Mouse (Mus musculus): ENCODE measurements around the gene Gm17018. TPM values are rescaled to one million over a fixed set of nuclear protein-coding genes. Genes with fewer than 3 reads are reported as not detected.

Gene Gm17018
- total and polyA plus RNA-seq, 3 experiments: 6.1 to 22.4 (median 22.1) TPM

DNA sequence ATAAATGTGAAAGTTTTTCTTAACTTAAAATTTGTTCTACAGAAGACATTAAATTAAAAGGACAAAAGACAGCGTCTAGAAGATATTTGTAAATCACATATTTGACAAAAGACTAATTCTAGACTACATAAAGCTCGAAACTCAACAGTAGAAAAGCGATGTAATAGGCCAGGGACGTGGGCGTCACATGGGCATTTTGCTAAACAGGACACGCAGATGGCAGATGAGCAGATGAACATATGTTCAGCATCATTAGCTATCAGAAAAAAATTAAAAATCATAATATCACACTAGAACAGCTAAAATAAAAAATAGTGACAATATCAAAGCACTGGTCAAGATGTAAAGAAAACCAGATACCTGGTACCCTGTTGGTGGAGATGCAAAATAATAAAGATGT lies 29.3 kb downstream of the Gm17018 start:
- TF ChIP-seq POLR2A (IDR thresholded peaks at IDR 0.05; ENCODE audit: insufficient read depth, low read depth, low read length) (no peak), EP300 (IDR thresholded peaks at IDR 0.05; ENCODE audit: insufficient read depth, low read depth, low read length) (no peak), CTCF (IDR thresholded peaks at IDR 0.05) (no peak)
- 96% methylated on average over 6 of the region's 6 CpGs for WGBS
- intact Hi-C loops (cut with DNase I): no loop called here
- Histone ChIP-seq H3K4me1 (ENCODE audit: control insufficient read depth, insufficient read depth, low read length) (peaks cover 7% of the 10 kb centered on the region), H3K9ac (ENCODE audit: low read depth, low read length) (no peak overlapping the region), H3K79me2 (replicated peaks; ENCODE audit: control insufficient read depth, insufficient read depth, low read length) (no peaks in the 10 kb centered on the region), H3K4me3 (no peak overlapping the region), H3K27me3 (ENCODE audit: control insufficient read depth, insufficient read depth, low read length) (no peaks in the 10 kb centered on the region), H3K27ac (no peak overlapping the region), H3K36me3 (ENCODE audit: control insufficient read depth, insufficient read depth, low read length) (peaks cover 4% of the 10 kb centered on the region)
- no peak for DNase-seq

DNA sequence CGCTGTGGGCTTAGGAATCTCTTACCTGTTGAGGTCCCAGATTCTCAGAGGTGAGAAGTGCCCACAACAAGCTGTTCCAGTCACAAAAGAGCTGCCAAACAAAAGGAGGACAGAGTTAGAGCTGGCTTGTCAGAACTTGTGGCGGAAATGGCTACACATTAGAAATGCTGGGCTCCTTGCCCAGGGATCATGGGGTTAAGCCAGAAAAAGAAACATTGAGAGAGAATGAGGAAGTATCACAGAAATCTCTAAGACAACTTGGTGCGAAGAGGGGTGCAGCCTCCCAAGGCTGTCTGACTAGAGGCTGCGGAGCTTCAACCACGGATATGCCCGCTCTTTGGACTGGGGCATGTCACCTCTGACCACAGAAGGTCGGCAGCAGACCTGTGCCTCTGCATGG lies 31.3 kb downstream of the Gm17018 start:
- WGBS: 31% methylated on average over 7 of the region's 7 CpGs
- peak overlapping the region; percentile 65 for H3K27ac ChIP-seq
- H3K4me3 ChIP-seq: no peak overlapping the region
- intact Hi-C loops (cut with DNase I): no loop called here
- H3K27me3 ChIP-seq (ENCODE audit: control insufficient read depth, insufficient read depth, low read length): no peaks in the 10 kb centered on the region
- no peaks in the 10 kb centered on the region for H3K79me2 ChIP-seq (replicated peaks; ENCODE audit: control insufficient read depth, insufficient read depth, low read length)
- peaks cover 7% of the 10 kb centered on the region for H3K4me1 ChIP-seq (ENCODE audit: control insufficient read depth, insufficient read depth, low read length)
- H3K9ac ChIP-seq (ENCODE audit: low read depth, low read length): peak overlapping the region; percentile 40; the same call in 1 of the 2 replicates
- peak; percentile 67 to 81 for DNase-seq
- peaks cover 4% of the 10 kb centered on the region for H3K36me3 ChIP-seq (ENCODE audit: control insufficient read depth, insufficient read depth, low read length)
- TF ChIP-seq EP300 (IDR thresholded peaks at IDR 0.05; ENCODE audit: insufficient read depth, low read depth, low read length): no peak
- no peak for TF ChIP-seq CTCF (IDR thresholded peaks at IDR 0.05)
- TF ChIP-seq POLR2A (IDR thresholded peaks at IDR 0.05; ENCODE audit: insufficient read depth, low read depth, low read length): no peak

GRCm38 (mm10) chr19:45592916-45593315 lies 32.5 kb downstream of the Gm17018 start:
- Histone ChIP-seq H3K36me3 (ENCODE audit: control insufficient read depth, insufficient read depth, low read length) (peaks cover 4% of the 10 kb centered on the region), H3K79me2 (replicated peaks; ENCODE audit: control insufficient read depth, insufficient read depth, low read length) (no peaks in the 10 kb centered on the region), H3K4me3 (no peak overlapping the region), H3K27me3 (ENCODE audit: control insufficient read depth, insufficient read depth, low read length) (no peaks in the 10 kb centered on the region), H3K9ac (ENCODE audit: low read depth, low read length) (no peak overlapping the region), H3K4me1 (ENCODE audit: control insufficient read depth, insufficient read depth, low read length) (peaks cover 2% of the 10 kb centered on the region), H3K27ac (no peak overlapping the region)
- no peak for TF ChIP-seq CTCF (IDR thresholded peaks at IDR 0.05)
- no peak for TF ChIP-seq EP300 (IDR thresholded peaks at IDR 0.05; ENCODE audit: insufficient read depth, low read depth, low read length)
- no peak for TF ChIP-seq POLR2A (IDR thresholded peaks at IDR 0.05; ENCODE audit: insufficient read depth, low read depth, low read length)
- no peak for DNase-seq
- 85% methylated on average over 9 of the region's 9 CpGs for WGBS
- intact Hi-C loops (cut with DNase I): no loop called here

DNA sequence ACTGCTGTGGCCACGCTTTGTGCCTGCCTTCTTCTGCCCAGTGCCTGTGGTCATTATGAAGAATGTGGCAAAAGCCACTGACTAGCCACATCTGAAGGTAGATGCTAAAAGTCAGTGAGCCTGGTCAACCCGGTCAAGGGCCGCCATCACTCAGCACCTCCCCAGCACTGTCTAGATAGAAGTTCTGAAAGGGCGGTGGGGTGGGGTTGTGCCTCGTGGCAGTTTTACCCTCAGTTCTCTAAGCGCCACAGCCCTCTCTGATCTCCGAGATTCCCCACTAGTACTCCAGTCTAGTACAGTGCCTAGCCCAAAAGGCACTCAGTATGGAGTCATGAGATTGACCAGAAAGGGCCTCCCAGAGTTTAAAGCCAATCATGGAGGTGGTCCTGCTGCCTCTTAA lies 33.7 kb downstream of the Gm17018 start:
- intact Hi-C loops (cut with DNase I): no loop called here
- no peak for TF ChIP-seq POLR2A (IDR thresholded peaks at IDR 0.05; ENCODE audit: insufficient read depth, low read depth, low read length)
- TF ChIP-seq CTCF (IDR thresholded peaks at IDR 0.05): no peak
- TF ChIP-seq EP300 (IDR thresholded peaks at IDR 0.05; ENCODE audit: insufficient read depth, low read depth, low read length): no peak
- Histone ChIP-seq H3K79me2 (replicated peaks; ENCODE audit: control insufficient read depth, insufficient read depth, low read length) (no peaks in the 10 kb centered on the region), H3K4me1 (ENCODE audit: control insufficient read depth, insufficient read depth, low read length) (peaks cover 2% of the 10 kb centered on the region), H3K27ac (no peak overlapping the region), H3K27me3 (ENCODE audit: control insufficient read depth, insufficient read depth, low read length) (no peaks in the 10 kb centered on the region), H3K9ac (ENCODE audit: low read depth, low read length) (no peak overlapping the region), H3K4me3 (no peak overlapping the region), H3K36me3 (ENCODE audit: control insufficient read depth, insufficient read depth, low read length) (peaks cover 4% of the 10 kb centered on the region)
- no peak for DNase-seq
- 94% methylated on average over 7 of the region's 7 CpGs for WGBS

- Histone ChIP-seq H3K4me1 (ENCODE audit: control insufficient read depth, insufficient read depth, low read length) (peaks cover 2% of the 10 kb centered on the region), H3K9ac (ENCODE audit: low read depth, low read length) (no peak overlapping the region), H3K36me3 (ENCODE audit: control insufficient read depth, insufficient read depth, low read length) (peaks cover 4% of the 10 kb centered on the region), H3K79me2 (replicated peaks; ENCODE audit: control insufficient read depth, insufficient read depth, low read length) (no peaks in the 10 kb centered on the region), H3K4me3 (no peak overlapping the region), H3K27me3 (ENCODE audit: control insufficient read depth, insufficient read depth, low read length) (no peaks in the 10 kb centered on the region), H3K27ac (no peak overlapping the region; the same call in 1 of the 2 replicates)
- 93% methylated on average over 6 of the region's 6 CpGs for WGBS
- intact Hi-C loops (cut with DNase I): no loop called here
- DNase-seq: no peak
- no peak for TF ChIP-seq EP300 (IDR thresholded peaks at IDR 0.05; ENCODE audit: insufficient read depth, low read depth, low read length)
- TF ChIP-seq CTCF (IDR thresholded peaks at IDR 0.05): no peak
- no peak for TF ChIP-seq POLR2A (IDR thresholded peaks at IDR 0.05; ENCODE audit: insufficient read depth, low read depth, low read length)
These were observed 35.1 kb downstream of the Gm17018 start for GRCm38 (mm10) chr19:45595481-45595880.

DNA sequence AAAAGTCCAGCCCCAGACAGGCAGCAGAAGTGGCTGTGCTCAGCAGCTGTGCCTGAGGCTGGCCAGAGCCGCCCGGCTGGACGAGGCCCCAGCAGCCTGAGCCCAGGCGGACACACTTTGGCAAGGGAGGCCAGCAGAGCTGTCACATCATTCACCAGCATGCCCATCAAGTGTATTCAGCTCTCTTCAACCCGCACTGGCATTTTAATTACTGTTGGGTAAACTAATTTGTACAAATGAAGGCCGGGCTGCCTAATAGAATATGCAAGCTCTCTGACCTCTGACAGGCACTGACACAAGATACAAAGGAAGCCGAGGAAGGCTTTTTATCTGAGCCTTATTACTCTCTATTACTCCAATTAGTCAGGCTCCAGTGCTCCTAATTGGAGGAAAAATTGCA lies 35.6 kb downstream of the Gm17018 start:
- H3K4me3 ChIP-seq: no peak overlapping the region
- 62% methylated on average over 7 of the region's 7 CpGs for WGBS
- H3K9ac ChIP-seq (ENCODE audit: low read depth, low read length): no peak overlapping the region
- no peaks in the 10 kb centered on the region for H3K79me2 ChIP-seq (replicated peaks; ENCODE audit: control insufficient read depth, insufficient read depth, low read length)
- peaks cover 4% of the 10 kb centered on the region for H3K36me3 ChIP-seq (ENCODE audit: control insufficient read depth, insufficient read depth, low read length)
- intact Hi-C loops (cut with DNase I): no loop called here
- no peaks in the 10 kb centered on the region for H3K27me3 ChIP-seq (ENCODE audit: control insufficient read depth, insufficient read depth, low read length)
- H3K4me1 ChIP-seq (ENCODE audit: control insufficient read depth, insufficient read depth, low read length): peaks cover 2% of the 10 kb centered on the region
- DNase-seq: peak in 1 of 2 experiments; percentile 67
- TF ChIP-seq EP300 (IDR thresholded peaks at IDR 0.05; ENCODE audit: insufficient read depth, low read depth, low read length) (0 out of 2 replicates have a peak, but pooled peaks have one; percentile 15), POLR2A (IDR thresholded peaks at IDR 0.05; ENCODE audit: insufficient read depth, low read depth, low read length) (no peak), CTCF (IDR thresholded peaks at IDR 0.05) (no peak)
- no peak overlapping the region; the same call in 1 of the 2 replicates for H3K27ac ChIP-seq

All from heart, adult 2 months (tissue).